Mouse (Mus musculus) liver, adult 2 months (tissue): ENCODE data around the gene Gm10718.
"Not testable (repeated sequence)": the region's sequence is repeated elsewhere in the genome, so short reads cannot be mapped to it uniquely, and the experiment has no call there.

ENCODE experiments used
- CTCF ChIP-seq: fragments of 200-500 bp; IDR thresholded peaks from 2 replicates; pipeline ENCODE4 v1.5.1; 2011; ENCODE audit warnings: low read depth, low read length, control low read depth
- POLR2A ChIP-seq: fragments of 200-500 bp; IDR thresholded peaks from 2 replicates; pipeline ENCODE4 v1.6.1; 2011; ENCODE audit warnings: low read length, control low read depth; ENCODE audit not compliant: insufficient read depth; ENCODE audit errors: extremely low read depth

DNA sequence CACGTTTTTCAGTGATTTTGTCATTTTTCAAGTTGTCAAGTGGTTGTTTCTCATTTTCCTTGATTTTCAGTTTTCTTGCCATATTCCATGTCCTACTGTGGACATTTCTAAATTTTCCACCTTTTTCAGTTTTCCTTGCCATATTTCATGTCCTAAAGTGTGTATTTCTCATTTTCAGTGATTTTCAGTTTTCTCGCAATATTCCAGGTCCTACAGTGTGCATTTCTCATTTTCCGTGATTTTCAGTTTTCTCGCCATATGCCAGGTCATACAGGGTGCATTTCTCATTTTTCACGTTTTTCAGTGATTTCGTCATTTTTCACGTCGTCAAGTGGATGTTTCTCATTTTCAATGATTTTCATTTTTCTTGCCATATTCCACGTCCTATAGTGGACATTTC, 4.4 kb upstream of the Gm10718 start:
- not testable (repeated sequence) for TF ChIP-seq POLR2A, CTCF
